Mouse (Mus musculus): ENCODE results near the gene Med25. TPM values are rescaled to one million over a fixed set of nuclear protein-coding genes. Genes with fewer than 3 reads are reported as not detected.

Gene Med25
- polyA plus RNA-seq, 1 experiment from 2014 or later = 79.4 TPM

GRCm38 (mm10) chr7:44916881-44917280, 24.4 kb upstream of the Med25 start:
- no peak overlapping the region for H3K9ac ChIP-seq (replicated peaks; ENCODE audit: low read depth, low read length)

GRCm38 (mm10) chr7:44916191-44916590, 23.7 kb upstream of the Med25 start:
- no peak overlapping the region for H3K4me2 ChIP-seq (replicated peaks; ENCODE audit: low read depth, low read length)
- H3K27me3 ChIP-seq (ENCODE audit: control insufficient read depth, insufficient read depth, low read length) = no peaks in the 10 kb centered on the region
- H3K36me3 ChIP-seq (ENCODE audit: control insufficient read depth, insufficient read depth, low read length) = peaks cover 38% of the 10 kb centered on the region
- WGBS = 90% methylated on average over 6 of the region's 6 CpGs
- 0 out of 2 replicates have a peak, but pooled peaks cover 2% of the 10 kb centered on the region for H3K4me1 ChIP-seq (ENCODE audit: control insufficient read depth, insufficient read depth, low read length)
- no peak overlapping the region for H3K4me3 ChIP-seq (ENCODE audit: low read depth, low read length)
- no peak for ATAC-seq (ENCODE audit: insufficient number of reproducible peaks, insufficient read depth, low FRiP score, low read depth)
- no peak overlapping the region for H3K9ac ChIP-seq (replicated peaks; ENCODE audit: low read depth, low read length)
- H3K27ac ChIP-seq (ENCODE audit: low read length) = no peak overlapping the region
- no peaks in the 10 kb centered on the region for H3K9me3 ChIP-seq (ENCODE audit: control insufficient read depth, low read depth, low read length)

More at GRCm38 (mm10) chr7:44916881-44917280, 24.4 kb upstream of the Med25 start:
- Histone ChIP-seq H3K4me3 (ENCODE audit: low read depth, low read length) (no peak overlapping the region), H3K36me3 (ENCODE audit: control insufficient read depth, insufficient read depth, low read length) (peaks cover 38% of the 10 kb centered on the region), H3K9me3 (ENCODE audit: control insufficient read depth, low read depth, low read length) (no peaks in the 10 kb centered on the region), H3K4me2 (replicated peaks; ENCODE audit: low read depth, low read length) (no peak overlapping the region), H3K27me3 (ENCODE audit: control insufficient read depth, insufficient read depth, low read length) (no peaks in the 10 kb centered on the region), H3K4me1 (ENCODE audit: control insufficient read depth, insufficient read depth, low read length) (0 out of 2 replicates have a peak, but pooled peaks cover 2% of the 10 kb centered on the region), H3K27ac (ENCODE audit: low read length) (no peak overlapping the region)
- WGBS = 93% methylated on average over 4 of the region's 4 CpGs
- 0 out of 2 replicates have a peak, but pooled peaks have one; percentile 29 for ATAC-seq (ENCODE audit: insufficient number of reproducible peaks, insufficient read depth, low FRiP score, low read depth)

- WGBS = 93% methylated on average over 9 of the region's 9 CpGs
- no peak for ATAC-seq (ENCODE audit: insufficient number of reproducible peaks, insufficient read depth, low FRiP score, low read depth)
- H3K36me3 ChIP-seq (ENCODE audit: control insufficient read depth, insufficient read depth, low read length) = peaks cover 44% of the 10 kb centered on the region
- H3K4me2 ChIP-seq (replicated peaks; ENCODE audit: low read depth, low read length) = no peak overlapping the region
- H3K4me1 ChIP-seq (ENCODE audit: control insufficient read depth, insufficient read depth, low read length) = 0 out of 2 replicates have a peak, but pooled peaks cover 2% of the 10 kb centered on the region
- H3K9me3 ChIP-seq (ENCODE audit: control insufficient read depth, low read depth, low read length) = no peaks in the 10 kb centered on the region
- no peaks in the 10 kb centered on the region for H3K27me3 ChIP-seq (ENCODE audit: control insufficient read depth, insufficient read depth, low read length)
- no peak overlapping the region for H3K4me3 ChIP-seq (ENCODE audit: low read depth, low read length)
- H3K27ac ChIP-seq (ENCODE audit: low read length) = no peak overlapping the region
- H3K9ac ChIP-seq (replicated peaks; ENCODE audit: low read depth, low read length) = no peak overlapping the region
Measured at GRCm38 (mm10) chr7:44915314-44915713, 22.8 kb upstream of the Med25 start.

GRCm38 (mm10) chr7:44914396-44914795, 21.9 kb upstream of the Med25 start:
- Histone ChIP-seq H3K36me3 (ENCODE audit: control insufficient read depth, insufficient read depth, low read length) (peaks cover 53% of the 10 kb centered on the region), H3K4me3 (ENCODE audit: low read depth, low read length) (no peak overlapping the region), H3K27ac (ENCODE audit: low read length) (no peak overlapping the region), H3K4me2 (replicated peaks; ENCODE audit: low read depth, low read length) (no peak overlapping the region), H3K4me1 (ENCODE audit: control insufficient read depth, insufficient read depth, low read length) (0 out of 2 replicates have a peak, but pooled peaks cover 2% of the 10 kb centered on the region), H3K9me3 (ENCODE audit: control insufficient read depth, low read depth, low read length) (no peaks in the 10 kb centered on the region), H3K27me3 (ENCODE audit: control insufficient read depth, insufficient read depth, low read length) (no peaks in the 10 kb centered on the region), H3K9ac (replicated peaks; ENCODE audit: low read depth, low read length) (no peak overlapping the region)
- WGBS = 91% methylated on average over 2 of the region's 2 CpGs
- ATAC-seq (ENCODE audit: insufficient number of reproducible peaks, insufficient read depth, low FRiP score, low read depth) = no peak

- Histone ChIP-seq H3K27ac (ENCODE audit: low read length) (no peak overlapping the region), H3K4me1 (ENCODE audit: control insufficient read depth, insufficient read depth, low read length) (no peaks in the 10 kb centered on the region), H3K9ac (replicated peaks; ENCODE audit: low read depth, low read length) (no peak overlapping the region), H3K9me3 (ENCODE audit: control insufficient read depth, low read depth, low read length) (no peaks in the 10 kb centered on the region), H3K27me3 (ENCODE audit: control insufficient read depth, insufficient read depth, low read length) (no peaks in the 10 kb centered on the region), H3K4me3 (ENCODE audit: low read depth, low read length) (no peak overlapping the region), H3K36me3 (ENCODE audit: control insufficient read depth, insufficient read depth, low read length) (peaks cover 85% of the 10 kb centered on the region), H3K4me2 (replicated peaks; ENCODE audit: low read depth, low read length) (no peak overlapping the region)
- ATAC-seq (ENCODE audit: insufficient number of reproducible peaks, insufficient read depth, low FRiP score, low read depth) = no peak
- WGBS = 89% methylated on average over 15 of the region's 15 CpGs
Measured at GRCm38 (mm10) chr7:44908706-44909476, 16.4 kb upstream of the Med25 start.

GRCm38 (mm10) chr7:44905430-44905829, 12.9 kb upstream of the Med25 start:
- peaks cover 7% of the 10 kb centered on the region; the same call in 1 of the 2 replicates for H3K4me1 ChIP-seq (ENCODE audit: control insufficient read depth, insufficient read depth, low read length)
- no peak for ATAC-seq (ENCODE audit: insufficient number of reproducible peaks, insufficient read depth, low FRiP score, low read depth)
- no peak overlapping the region for H3K4me3 ChIP-seq (ENCODE audit: low read depth, low read length)
- no peak overlapping the region for H3K4me2 ChIP-seq (replicated peaks; ENCODE audit: low read depth, low read length)
- H3K9me3 ChIP-seq (ENCODE audit: control insufficient read depth, low read depth, low read length) = no peaks in the 10 kb centered on the region
- peaks cover 79% of the 10 kb centered on the region for H3K36me3 ChIP-seq (ENCODE audit: control insufficient read depth, insufficient read depth, low read length)
- no peak overlapping the region for H3K27ac ChIP-seq (ENCODE audit: low read length)
- no peak overlapping the region for H3K9ac ChIP-seq (replicated peaks; ENCODE audit: low read depth, low read length)
- no peaks in the 10 kb centered on the region for H3K27me3 ChIP-seq (ENCODE audit: control insufficient read depth, insufficient read depth, low read length)
- WGBS = 93% methylated on average over 20 of the region's 20 CpGs

GRCm38 (mm10) chr7:44901230-44901722, 8.8 kb upstream of the Med25 start:
- peaks cover 48% of the 10 kb centered on the region for H3K36me3 ChIP-seq (ENCODE audit: control insufficient read depth, insufficient read depth, low read length)
- no peak overlapping the region; the same call in 1 of the 2 replicates for H3K9ac ChIP-seq (replicated peaks; ENCODE audit: low read depth, low read length)
- H3K27ac ChIP-seq (ENCODE audit: low read length) = no peak overlapping the region
- H3K27me3 ChIP-seq (ENCODE audit: control insufficient read depth, insufficient read depth, low read length) = no peaks in the 10 kb centered on the region
- peaks cover 20% of the 10 kb centered on the region; the same call in 1 of the 2 replicates for H3K4me1 ChIP-seq (ENCODE audit: control insufficient read depth, insufficient read depth, low read length)
- ATAC-seq (ENCODE audit: insufficient number of reproducible peaks, insufficient read depth, low FRiP score, low read depth) = peak; percentile 25; the same call in 1 of the 2 replicates
- WGBS = 9% methylated on average over 21 of the region's 21 CpGs
- H3K4me2 ChIP-seq (replicated peaks; ENCODE audit: low read depth, low read length) = peak overlapping the region; percentile 46
- no peaks in the 10 kb centered on the region for H3K9me3 ChIP-seq (ENCODE audit: control insufficient read depth, low read depth, low read length)
- peak overlapping the region; percentile 23 for H3K4me3 ChIP-seq (ENCODE audit: low read depth, low read length)

GRCm38 (mm10) chr7:44900632-44901031, 8.1 kb upstream of the Med25 start:
- no peaks in the 10 kb centered on the region for H3K9me3 ChIP-seq (ENCODE audit: control insufficient read depth, low read depth, low read length)
- peaks cover 41% of the 10 kb centered on the region for H3K36me3 ChIP-seq (ENCODE audit: control insufficient read depth, insufficient read depth, low read length)
- ATAC-seq (ENCODE audit: insufficient number of reproducible peaks, insufficient read depth, low FRiP score, low read depth) = no peak
- H3K9ac ChIP-seq (replicated peaks; ENCODE audit: low read depth, low read length) = no peak overlapping the region
- H3K27ac ChIP-seq (ENCODE audit: low read length) = no peak overlapping the region
- no peaks in the 10 kb centered on the region for H3K27me3 ChIP-seq (ENCODE audit: control insufficient read depth, insufficient read depth, low read length)
- H3K4me3 ChIP-seq (ENCODE audit: low read depth, low read length) = no peak overlapping the region
- H3K4me2 ChIP-seq (replicated peaks; ENCODE audit: low read depth, low read length) = no peak overlapping the region
- peaks cover 20% of the 10 kb centered on the region; the same call in 1 of the 2 replicates for H3K4me1 ChIP-seq (ENCODE audit: control insufficient read depth, insufficient read depth, low read length)
- 81% methylated on average over 11 of the region's 11 CpGs for WGBS
